Mouse (Mus musculus): ENCODE measurements around the gene Pxdn.

The Pxdn gene

DNA sequence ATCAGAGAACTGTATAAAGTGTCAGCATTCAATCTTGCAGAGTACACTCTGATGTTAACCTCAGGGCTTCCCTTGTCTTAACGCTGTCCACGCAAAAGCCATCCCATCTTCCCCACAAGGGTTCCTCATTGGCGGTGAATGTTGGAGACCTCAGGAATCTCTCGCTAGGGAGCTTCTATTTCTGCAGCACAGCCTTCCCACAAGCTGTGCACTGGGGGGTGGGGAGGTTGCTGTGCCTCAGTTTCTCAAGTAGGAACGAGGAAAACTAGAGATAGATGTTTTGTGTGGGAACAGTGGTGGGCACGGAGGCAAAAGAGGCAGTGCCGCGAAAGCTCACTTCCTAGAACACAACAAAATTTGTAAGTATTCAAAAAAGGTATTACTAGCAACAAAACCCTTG is at the start of gene Pxdn:
TSS of gene Pxdn (plus strand) at position 301 of the 400 bp plus-strand sequence.
- TF ChIP-seq GATA4 (IDR thresholded peaks at IDR 0.05; ENCODE audit: insufficient replicate concordance, low read length), result no peak

DNA sequence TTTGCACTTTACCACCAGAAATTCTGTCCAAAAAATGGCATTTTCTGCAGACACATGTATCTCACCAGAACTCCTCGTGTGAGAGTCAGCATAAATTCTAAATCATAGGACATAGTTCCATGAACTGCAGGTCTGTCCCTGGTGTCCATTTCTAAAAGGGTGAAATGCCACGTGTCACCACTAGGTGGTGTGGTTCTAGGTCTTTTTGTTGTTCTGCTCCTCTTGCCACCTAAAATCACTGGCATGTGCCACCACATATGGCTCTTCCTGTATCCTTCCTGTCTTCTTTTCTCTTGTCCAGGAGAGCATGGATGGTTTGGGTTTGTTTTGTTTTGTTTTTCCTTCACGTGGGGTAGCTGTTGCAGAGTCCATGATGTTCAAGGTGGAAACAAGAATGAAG is 42.7 kb upstream of the Pxdn start:
- no peak for TF ChIP-seq GATA4 (IDR thresholded peaks at IDR 0.05; ENCODE audit: insufficient replicate concordance, low read length)

DNA sequence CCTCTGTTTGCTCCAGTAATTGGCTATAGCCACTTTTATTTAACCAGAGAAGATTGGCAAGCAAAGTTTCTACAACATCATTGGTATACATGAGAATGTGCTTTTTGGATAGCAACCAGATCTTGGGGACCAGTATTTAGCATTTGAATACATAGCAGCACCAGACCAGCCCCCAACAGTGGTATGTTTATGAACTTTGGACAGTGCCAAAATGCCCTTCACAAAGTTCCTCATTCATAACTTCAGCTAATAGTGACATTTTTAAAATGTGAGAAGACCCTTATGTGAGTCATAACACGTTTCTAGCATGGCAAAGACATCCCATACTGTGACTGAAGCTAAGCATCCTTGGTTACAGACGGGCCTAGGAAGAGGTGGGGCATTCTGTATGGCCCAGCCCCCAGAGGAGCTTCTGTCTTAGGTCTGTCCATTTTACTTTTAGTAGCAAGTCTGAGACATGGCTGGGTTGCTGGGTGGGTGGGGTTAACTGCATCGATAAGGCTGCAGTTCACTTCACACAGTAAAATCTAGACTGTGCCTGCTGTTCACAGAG is 39.8 kb upstream of the Pxdn start:
- TF ChIP-seq GATA4 (IDR thresholded peaks at IDR 0.05; ENCODE audit: insufficient replicate concordance, low read length), result no peak

DNA sequence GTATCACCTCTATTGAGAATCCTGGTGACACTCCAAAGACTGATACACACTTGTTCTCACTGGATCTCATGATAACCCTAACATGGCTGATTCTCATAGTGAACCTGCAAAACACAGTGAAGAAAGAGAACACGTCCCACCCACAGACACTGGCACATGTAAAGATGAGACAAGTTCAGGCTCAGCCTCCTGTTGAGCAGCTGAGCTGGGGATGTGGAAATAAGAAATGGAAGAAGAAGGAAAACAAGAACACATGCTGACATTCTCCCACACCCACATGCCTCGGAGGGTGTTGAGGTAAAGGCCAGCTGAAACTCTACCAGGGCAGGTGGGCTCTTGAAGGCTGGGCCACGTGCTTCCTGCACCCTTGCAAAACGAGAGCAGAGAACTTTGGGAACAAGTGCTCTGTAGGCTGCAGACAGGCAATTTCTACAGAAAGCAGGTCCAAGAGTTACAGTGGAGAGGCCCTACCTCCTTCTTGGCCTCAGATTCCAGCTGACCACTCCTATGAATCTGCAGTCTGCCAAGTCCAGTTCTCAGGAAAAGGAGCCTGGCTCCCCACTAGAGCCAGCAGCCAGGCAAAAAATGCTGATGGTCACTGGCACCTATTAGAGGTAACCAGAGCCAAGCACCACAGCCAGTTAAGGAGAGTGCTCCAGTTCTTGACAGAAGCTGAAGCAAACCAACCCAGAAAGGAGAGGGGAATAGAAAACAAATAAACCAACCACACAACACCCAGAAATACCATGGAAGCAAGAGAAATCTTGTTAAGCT is 33.1 kb upstream of the Pxdn start:
- no peak for TF ChIP-seq GATA4 (IDR thresholded peaks at IDR 0.05; ENCODE audit: insufficient replicate concordance, low read length)

DNA sequence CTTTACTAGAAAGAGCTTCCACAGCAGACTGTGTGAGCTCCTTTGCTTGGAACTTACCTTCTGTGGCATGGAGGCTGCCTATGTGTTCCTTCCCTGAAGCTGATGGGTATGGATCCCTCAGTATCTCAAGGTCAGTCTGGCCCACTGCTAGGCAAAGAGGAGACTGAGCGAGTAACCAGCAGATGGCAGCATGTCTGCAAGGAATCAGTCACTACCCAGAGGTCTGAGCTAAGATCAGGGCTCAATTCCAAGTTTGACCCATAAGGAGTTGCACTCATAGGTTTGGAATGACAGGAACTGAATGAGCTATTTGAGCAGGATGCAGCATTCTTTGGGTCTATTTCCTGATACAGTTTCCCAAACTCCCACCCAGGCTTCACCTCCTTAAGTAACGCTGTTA is 30.4 kb upstream of the Pxdn start:
- no peak for TF ChIP-seq GATA4 (IDR thresholded peaks at IDR 0.05; ENCODE audit: insufficient replicate concordance, low read length)

DNA sequence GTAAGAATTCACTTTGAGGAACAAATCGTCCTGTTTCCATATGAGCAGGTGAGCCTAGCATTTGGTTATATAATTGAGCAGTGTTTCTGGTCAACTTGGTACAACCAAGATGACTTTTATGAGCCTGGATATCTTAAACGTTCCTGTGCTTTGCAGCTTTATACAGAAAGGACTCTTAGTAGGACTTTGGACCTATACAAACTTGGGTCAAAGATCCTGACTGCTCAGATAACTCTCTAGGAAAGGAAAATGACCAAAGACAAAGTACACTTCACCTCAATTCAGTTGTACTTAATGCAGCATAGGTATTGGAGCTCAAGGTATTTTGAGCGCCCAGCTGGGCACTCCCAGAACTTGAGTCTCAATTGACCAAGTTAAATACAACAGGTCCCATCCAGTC is 21.3 kb upstream of the Pxdn start:
- no peak for TF ChIP-seq GATA4 (IDR thresholded peaks at IDR 0.05; ENCODE audit: insufficient replicate concordance, low read length)

DNA sequence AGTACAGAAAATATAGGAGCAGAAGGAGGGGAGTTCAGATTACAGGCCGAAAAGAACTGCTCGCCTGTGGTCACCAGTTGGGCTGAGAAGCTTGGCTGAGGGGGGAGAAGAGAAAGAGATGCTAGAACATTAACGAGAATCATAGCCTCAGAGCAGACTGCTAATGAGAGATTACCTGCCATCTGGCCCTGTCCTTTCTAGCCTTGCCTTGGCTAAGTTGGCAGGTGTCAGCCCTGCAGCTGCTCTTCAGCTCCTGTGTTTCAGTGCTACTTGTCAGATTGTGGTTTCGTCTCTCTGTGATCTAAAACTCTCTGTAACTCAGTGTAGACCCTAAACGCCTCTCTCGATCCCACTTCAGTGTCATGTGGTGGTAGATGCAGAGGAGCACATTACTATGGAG is 20.6 kb upstream of the Pxdn start:
- TF ChIP-seq GATA4 (IDR thresholded peaks at IDR 0.05; ENCODE audit: insufficient replicate concordance, low read length), result no peak

DNA sequence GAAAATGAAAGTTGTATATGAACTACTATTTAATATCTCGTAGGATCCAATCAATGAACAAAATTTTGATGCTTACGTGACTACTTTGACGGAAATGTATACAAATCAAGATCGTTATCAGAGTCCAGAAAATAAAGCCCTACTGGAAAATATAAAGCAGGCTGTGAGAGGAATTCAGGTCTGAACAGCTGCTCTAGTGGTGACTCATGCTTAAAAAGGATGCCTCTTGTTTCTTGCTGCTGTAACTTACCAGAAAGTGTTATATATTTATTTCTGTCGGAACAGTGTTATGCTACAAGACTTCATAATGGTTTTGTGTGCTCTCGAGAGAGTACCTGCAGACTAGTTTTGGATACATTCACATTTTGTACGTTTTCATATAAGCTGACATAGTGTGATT is 17.1 kb upstream of the Pxdn start:
- no peak for TF ChIP-seq GATA4 (IDR thresholded peaks at IDR 0.05; ENCODE audit: insufficient replicate concordance, low read length)

DNA sequence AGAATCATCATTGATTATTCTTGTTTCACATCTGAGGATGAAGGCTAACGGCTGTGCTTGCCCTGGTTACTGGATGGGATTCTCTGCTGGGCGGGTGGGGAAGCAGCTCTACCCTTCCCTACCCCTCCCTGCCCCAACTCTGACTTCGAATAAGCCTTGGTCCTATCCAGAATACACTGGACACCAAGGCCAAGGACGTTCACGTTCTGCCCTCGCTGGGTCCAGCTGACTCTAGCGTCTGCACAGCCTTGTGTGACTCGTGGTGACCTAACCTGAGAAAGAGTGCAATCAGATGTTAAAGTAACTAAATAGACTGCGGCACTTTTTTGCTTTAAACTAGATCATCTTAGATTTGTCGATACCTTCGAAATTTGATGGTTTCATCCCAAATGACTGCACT is 15.9 kb upstream of the Pxdn start:
- TF ChIP-seq GATA4 (IDR thresholded peaks at IDR 0.05; ENCODE audit: insufficient replicate concordance, low read length), result no peak

DNA sequence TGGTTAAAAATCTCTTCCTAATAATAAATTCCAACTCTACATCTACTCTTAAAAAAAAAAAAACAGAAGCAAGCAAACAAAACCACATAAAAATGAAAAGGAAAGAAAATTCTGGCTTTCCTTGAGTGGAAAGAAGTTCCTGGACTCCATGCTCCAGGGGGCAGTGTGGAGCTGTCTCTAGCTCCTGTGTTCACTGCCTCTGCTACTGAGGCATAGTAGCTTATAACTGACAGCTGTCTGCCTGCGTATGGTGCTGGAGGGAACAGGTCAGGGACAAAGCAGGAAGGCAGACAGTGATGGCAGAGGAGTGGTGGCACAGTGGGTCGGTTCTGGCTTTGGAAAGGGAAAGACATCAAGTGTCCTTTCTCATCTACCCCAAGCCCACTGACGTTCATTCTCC is 10.5 kb upstream of the Pxdn start:
- TF ChIP-seq GATA4 (IDR thresholded peaks at IDR 0.05; ENCODE audit: insufficient replicate concordance, low read length), result no peak

DNA sequence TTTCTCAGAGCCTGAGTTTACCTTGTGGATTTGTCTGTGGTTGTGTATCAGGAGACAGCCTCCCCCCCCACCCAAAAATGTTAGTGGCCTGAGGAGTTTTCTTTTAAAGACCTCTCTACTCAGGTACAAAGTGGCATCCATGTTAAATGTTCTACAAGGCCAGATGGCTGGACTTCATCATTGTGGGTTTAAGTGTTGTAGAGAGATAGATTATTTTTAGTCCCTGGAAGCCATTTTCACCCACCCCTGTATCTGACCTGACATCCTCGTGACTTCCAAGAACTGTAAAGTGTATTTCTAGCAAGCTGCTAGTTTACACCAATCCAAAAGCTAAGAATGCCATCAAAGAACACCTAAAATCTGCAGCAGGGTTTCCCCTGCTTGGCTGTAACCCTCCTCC is 6.8 kb upstream of the Pxdn start:
- no peak for TF ChIP-seq GATA4 (IDR thresholded peaks at IDR 0.05; ENCODE audit: insufficient replicate concordance, low read length)

DNA sequence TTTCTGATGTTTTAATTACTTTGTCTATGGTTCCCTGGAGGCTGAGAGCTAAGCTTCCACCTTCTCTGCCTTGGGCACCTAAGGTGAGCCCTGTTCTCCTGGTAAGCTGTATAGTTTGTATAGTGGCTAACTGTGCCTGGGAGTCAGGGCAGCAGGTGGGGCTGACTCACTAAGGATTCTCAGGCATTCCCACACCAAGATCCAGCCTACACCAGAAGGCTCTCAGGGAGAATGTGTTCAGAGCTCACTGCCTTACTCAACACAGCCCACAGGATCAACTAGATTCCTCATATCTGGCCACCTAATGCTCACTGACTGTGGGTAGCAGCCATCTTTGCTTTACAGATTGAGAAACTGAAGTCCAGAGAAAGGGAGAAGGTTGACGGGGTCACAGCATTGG is 4.5 kb upstream of the Pxdn start:
- no peak for TF ChIP-seq GATA4 (IDR thresholded peaks at IDR 0.05; ENCODE audit: insufficient replicate concordance, low read length)

DNA sequence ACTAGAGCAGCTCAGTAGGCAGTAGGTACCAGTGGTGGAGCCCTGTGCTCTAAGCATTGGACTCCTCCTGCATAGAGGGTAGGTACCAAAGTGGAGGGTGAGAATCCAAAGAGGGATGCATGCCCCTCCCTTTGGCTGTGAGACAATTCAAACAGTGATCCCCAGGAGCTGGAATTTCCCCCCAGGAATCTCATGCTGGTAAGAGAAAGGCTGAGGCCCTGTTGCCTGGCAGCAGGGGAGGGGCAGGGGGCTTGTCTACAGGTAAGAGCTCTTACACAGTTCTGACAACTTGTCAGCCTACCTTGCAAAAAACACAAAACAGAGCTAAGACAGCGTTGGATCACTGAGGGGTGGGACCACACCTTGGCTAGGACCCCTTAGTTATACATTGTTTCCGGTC is 3.9 kb upstream of the Pxdn start:
- TF ChIP-seq GATA4 (IDR thresholded peaks at IDR 0.05; ENCODE audit: insufficient replicate concordance, low read length), result no peak

DNA sequence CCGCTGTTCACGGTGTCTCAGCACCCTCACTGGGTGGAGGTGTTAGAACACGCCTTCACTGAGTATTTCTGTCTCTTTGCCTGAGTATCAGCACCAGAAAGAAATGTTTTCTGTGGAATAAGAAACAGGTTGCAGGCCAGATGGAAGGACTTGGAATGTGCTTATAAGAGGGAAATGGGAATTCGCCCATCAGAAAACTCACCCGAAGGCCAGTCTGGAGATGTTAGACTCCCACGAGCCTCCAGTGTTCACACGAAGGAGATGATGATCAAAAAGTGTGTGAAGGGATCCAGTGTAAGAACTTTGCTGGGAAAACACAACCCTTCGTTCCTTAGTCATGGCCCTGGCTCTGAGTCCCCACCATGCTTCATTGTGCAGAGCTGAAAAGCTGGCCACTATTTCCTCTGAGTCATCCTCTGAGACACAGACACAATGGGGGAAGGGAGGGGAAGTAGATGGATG is 3.3 kb upstream of the Pxdn start:
- no peak for TF ChIP-seq GATA4 (IDR thresholded peaks at IDR 0.05; ENCODE audit: insufficient replicate concordance, low read length)

DNA sequence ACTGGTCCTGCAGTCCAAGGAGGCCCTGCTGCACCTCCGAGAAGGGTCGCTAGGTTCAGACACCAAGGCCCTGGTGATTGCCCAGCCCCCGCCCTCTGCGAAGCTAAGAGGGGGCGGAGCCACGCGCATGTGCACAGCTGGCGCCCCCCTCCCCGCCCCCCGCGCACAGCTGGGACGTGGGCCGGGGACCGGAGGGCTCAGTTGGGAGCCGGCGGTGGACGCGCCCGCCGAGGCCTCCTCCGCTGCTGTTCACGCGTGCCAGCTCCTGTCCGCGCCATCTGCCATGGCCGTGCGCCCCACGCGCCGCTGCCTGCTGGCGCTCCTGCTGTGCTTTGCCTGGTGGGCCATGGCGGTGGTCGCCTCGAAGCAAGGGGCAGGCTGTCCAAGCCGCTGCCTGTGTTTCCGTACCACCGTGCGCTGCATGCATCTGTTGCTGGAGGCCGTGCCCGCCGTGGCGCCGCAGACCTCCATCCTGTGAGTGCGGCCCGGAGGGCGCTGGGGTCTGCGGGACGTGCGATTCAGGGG is 505 bp downstream of the Pxdn start:
- TF ChIP-seq GATA4 (IDR thresholded peaks at IDR 0.05; ENCODE audit: insufficient replicate concordance, low read length), result no peak

DNA sequence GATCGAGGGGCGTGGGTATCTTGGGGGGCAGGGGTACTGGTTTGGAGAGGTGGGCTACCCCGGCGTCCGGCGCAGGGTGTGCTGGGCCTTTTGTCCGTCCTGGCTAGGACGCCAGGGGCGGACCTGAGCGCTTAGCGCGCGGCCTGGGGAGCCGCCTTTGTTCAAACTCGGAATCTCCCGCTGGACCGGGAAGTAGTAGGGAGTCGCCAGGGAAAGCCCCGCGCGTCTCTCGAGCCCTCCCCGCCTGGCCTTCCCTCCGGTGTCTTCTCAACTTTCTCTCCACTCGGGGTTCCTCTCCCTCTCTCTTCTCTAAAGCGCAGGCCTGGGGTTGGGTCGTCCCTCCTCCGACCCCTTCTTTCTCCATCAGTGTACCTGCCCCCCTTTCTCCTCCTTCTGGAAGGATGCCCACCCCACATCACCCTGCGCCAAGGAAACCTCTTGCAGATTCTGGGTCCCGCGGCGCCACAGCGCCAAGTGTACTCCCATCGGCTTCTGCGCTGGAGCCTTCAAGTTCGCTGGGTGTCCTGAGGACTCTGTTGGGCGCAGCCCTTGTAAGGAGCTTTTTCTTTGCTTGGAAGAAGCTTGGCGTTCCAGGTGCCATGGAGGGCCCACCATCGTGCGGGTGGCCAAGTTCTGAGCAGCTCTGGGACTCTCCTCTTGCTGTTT is 1.1 kb downstream of the Pxdn start:
- peak; percentile 15; the same call in 1 of the 2 replicates for TF ChIP-seq GATA4 (IDR thresholded peaks at IDR 0.05; ENCODE audit: insufficient replicate concordance, low read length)
